Mouse (Mus musculus) forebrain, embryonic 14.5 days (tissue): ENCODE data around the gene Myo1b. TPM values are rescaled to one million over a fixed set of nuclear protein-coding genes. Genes with fewer than 3 reads are reported as not detected.
A peak's percentile ranks its signal among the peaks of the same experiment; 100 is the strongest.

Experiments used
- ATAC-seq: fragments of 200-750 bp; cut with Nextera tagmentation; 2 replicates; pipeline ENCODE4 v1.8.0; 2017; ENCODE audit warnings: mild to moderate bottlenecking, moderate library complexity
- DNase-seq: peaks from one replicate; pipeline ENCODE4 v3.0.0-alpha.2; 2015; ENCODE audit warnings: low spot score
- H3K27ac ChIP-seq: fragments of 300-500 bp; sonication (generic); 2 replicates; pipeline ENCODE4 v1.5.1; 2014; ENCODE audit warnings: low read depth, mild to moderate bottlenecking, control low read depth, low read length, moderate library complexity
- H3K27me3 ChIP-seq: fragments of 300-500 bp; sonication (generic); replicated peaks from 2 replicates; pipeline ENCODE4 v1.6.1; 2014; ENCODE audit warnings: low read length, control low read depth, mixed read lengths; ENCODE audit not compliant: control insufficient read depth, insufficient read depth
- H3K36me3 ChIP-seq: fragments of 300-500 bp; sonication (generic); 2 replicates; pipeline ENCODE4 v1.6.1; 2014; ENCODE audit warnings: low read length, control low read depth; ENCODE audit not compliant: control insufficient read depth, insufficient read depth
- H3K4me1 ChIP-seq: fragments of 300-500 bp; sonication (generic); 2 replicates; pipeline ENCODE4 v1.6.1; 2014; ENCODE audit warnings: antibody characterized with exemption, low read length, control low read depth; ENCODE audit not compliant: control insufficient read depth, insufficient read depth
- H3K4me2 ChIP-seq: fragments of 300-500 bp; sonication (generic); 2 replicates; pipeline ENCODE4 v1.6.1; 2014; ENCODE audit warnings: mild to moderate bottlenecking, control low read depth, low read length
- H3K4me3 ChIP-seq: fragments of 300-500 bp; sonication (generic); 2 replicates; pipeline ENCODE4 v1.5.1; 2014; ENCODE audit warnings: low read depth, low read length, control low read depth
- H3K9ac ChIP-seq: fragments of 300-500 bp; sonication (generic); 2 replicates; pipeline ENCODE4 v1.6.1; 2014; ENCODE audit warnings: mild to moderate bottlenecking, low read length, control low read depth, moderate library complexity
- H3K9me3 ChIP-seq: fragments of 300-500 bp; sonication (generic); replicated peaks from 2 replicates; pipeline ENCODE4 v1.6.1; 2016; ENCODE audit warnings: low read length, control low read depth, mixed read lengths; ENCODE audit not compliant: control insufficient read depth
- WGBS: fragments of 180-500 bp; shearing (Covaris S2); extraction: QIAGEN DNeasy Blood & Tissue Kit; methylation state at CpG from one replicate; pipeline ENCODE4 v1.1.7; 2014; 5-methylcytosine and 5-hydroxymethylcytosine counted together
- polyA plus RNA-seq: library from polyadenylated mRNA; unstranded; fragments of >200 nt; fragmentation: Nextera tagmentation; extraction: Ambion mirVana; gene quantifications from 2 replicates; pipeline ENCODE4 v1.2.1, GENCODE M21; 2014

Gene Myo1b
- polyA plus RNA-seq, 1 experiment from 2014 or later = 78.1 TPM

DNA sequence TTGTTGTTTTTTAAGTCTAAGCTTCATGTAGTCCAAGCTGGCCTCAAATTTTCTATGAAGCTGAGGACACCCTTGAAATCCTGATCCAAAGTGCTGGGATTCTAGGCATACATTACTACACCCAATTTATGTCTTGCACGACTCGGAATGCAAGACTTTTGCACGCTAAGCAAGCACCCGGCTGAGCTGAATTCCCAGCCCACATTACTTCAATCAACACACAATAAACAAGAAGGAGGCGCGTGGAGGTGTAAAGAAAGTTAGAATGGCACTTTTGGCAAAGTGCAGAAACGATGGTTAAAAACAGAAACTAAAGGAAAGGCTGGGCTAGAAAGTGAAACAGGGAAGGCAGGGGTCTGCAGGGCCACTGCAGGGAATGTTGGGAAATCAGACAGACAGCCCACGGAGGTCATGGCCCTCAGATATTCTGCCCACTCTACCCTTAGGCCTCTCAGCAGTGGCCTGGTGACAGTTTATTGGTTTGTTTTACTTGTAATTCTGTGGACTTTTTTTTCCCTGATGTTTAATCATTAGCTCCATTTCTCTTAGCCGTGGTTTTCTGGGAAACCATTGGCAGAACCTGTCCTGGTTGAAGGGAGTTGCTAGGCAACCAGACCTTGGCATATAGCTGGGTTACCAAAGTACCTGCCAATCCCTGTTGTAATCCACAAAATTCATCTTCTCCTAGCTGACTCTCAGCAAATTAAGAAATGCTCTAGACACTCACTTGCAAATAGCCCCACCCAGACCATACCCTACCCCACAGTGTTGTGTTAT, 195.8 kb downstream of the Myo1b start:
- no peak overlapping the region for H3K4me2 ChIP-seq
- H3K36me3 ChIP-seq = no peaks in the 10 kb centered on the region
- no peak overlapping the region for H3K9ac ChIP-seq
- 39% methylated on average over 9 of the region's 9 CpGs for WGBS
- no peaks in the 10 kb centered on the region for H3K27me3 ChIP-seq
- H3K27ac ChIP-seq = no peak overlapping the region
- H3K9me3 ChIP-seq = no peaks in the 10 kb centered on the region
- DNase-seq (peak; percentile 64), ATAC-seq (peak; percentile 71; the same call in 1 of the 2 replicates)
- no peaks in the 10 kb centered on the region for H3K4me1 ChIP-seq
- H3K4me3 ChIP-seq = no peak overlapping the region

DNA sequence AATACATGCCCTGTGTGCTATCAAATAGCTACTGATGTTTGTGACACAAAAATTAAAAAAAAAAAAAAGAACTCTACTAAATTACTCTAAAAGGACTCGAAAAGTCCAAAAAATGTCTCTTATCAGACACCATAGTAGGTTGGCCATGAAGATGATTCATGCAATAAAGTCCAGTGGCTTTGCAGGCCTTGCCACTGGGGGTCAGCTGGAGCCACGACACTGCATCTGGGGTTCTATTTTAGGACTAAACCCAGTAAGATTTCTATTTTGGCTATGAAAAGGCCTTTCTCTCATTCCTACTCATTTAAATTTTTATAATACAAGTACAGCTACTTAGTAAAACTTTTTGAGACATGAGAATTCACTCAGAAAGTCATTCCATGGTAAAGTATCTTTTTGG, 205.0 kb downstream of the Myo1b start:
- Histone ChIP-seq H3K4me1 (no peaks in the 10 kb centered on the region), H3K9ac (no peak overlapping the region), H3K27me3 (no peaks in the 10 kb centered on the region), H3K4me2 (no peak overlapping the region), H3K27ac (no peak overlapping the region), H3K36me3 (no peaks in the 10 kb centered on the region), H3K4me3 (no peak overlapping the region), H3K9me3 (no peaks in the 10 kb centered on the region)
- 90% methylated on average over 2 of the region's 2 CpGs for WGBS
- DNase-seq (no peak), ATAC-seq (no peak)

DNA sequence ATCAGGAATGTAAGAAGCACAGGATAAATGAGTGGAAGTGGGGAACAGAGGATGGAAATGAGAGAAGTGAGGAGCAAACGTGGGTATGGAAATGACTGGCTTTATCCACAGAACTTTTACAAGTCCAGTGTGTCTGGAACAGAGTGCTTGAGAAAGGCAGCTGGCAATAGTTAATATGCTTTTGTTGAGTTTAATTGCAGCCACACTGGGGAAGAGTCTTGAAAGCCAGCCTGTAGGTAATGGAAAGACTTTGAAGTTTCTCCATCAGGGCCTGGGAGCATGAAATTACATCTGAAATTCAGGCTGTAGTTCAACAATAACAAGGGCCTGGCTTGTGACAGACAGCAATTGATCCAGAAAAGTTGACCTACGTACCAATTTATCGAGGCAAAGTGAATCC, 209.8 kb downstream of the Myo1b start:
- Histone ChIP-seq H3K4me3 (no peak overlapping the region), H3K27ac (no peak overlapping the region), H3K4me1 (no peaks in the 10 kb centered on the region), H3K27me3 (no peaks in the 10 kb centered on the region), H3K36me3 (no peaks in the 10 kb centered on the region), H3K9me3 (no peaks in the 10 kb centered on the region), H3K4me2 (no peak overlapping the region), H3K9ac (no peak overlapping the region)
- ATAC-seq (no peak), DNase-seq (no peak)
- 76% methylated on average over 3 of the region's 3 CpGs for WGBS

DNA sequence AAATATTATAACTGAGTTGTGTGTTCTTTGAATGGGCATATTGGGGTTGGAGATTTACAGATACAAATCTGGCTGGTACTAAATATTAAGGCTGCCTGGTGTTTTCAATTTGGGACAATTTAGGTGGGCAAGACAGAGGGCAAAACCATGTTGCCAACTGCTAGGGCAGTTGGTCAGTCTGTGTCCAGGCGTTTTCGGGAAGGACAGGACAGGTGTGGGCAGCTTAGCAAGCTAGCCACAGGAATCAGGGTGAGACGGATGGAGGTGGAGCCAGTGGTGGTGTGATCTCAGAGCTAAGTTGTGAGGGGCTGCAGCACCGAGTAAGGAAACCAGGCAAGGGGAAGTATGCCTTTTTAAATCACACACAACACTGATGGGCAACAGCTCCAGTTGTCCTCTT, 211.3 kb downstream of the Myo1b start:
- Histone ChIP-seq H3K36me3 (no peaks in the 10 kb centered on the region), H3K9ac (no peak overlapping the region), H3K4me2 (no peak overlapping the region), H3K9me3 (no peaks in the 10 kb centered on the region), H3K27ac (no peak overlapping the region), H3K4me1 (no peaks in the 10 kb centered on the region), H3K27me3 (no peaks in the 10 kb centered on the region), H3K4me3 (no peak overlapping the region)
- DNase-seq = no peak
- ATAC-seq = no peak
- 79% methylated on average over 4 of the region's 4 CpGs for WGBS

Other genes with a start within 250 kb of the Myo1b start
- gene Stat4, start 71.1 kb upstream of the Myo1b start, polyA plus RNA-seq = 1.6 TPM in 2 replicates
- 12.9 and 13.1 TPM in 2 replicates for gene Stat1, start 203.4 kb upstream of the Myo1b start, polyA plus RNA-seq